Mouse (Mus musculus) kidney, postnatal 25 days (tissue): ENCODE measurements around the gene Arfgap2.

ENCODE experiments used
- DNase-seq, 2 experiments: peaks; one replicate each; pipeline ENCODE4 v3.0.0; 2021; ENCODE audit warnings: mixed read lengths in 2 of 2

The Arfgap2 gene

DNA sequence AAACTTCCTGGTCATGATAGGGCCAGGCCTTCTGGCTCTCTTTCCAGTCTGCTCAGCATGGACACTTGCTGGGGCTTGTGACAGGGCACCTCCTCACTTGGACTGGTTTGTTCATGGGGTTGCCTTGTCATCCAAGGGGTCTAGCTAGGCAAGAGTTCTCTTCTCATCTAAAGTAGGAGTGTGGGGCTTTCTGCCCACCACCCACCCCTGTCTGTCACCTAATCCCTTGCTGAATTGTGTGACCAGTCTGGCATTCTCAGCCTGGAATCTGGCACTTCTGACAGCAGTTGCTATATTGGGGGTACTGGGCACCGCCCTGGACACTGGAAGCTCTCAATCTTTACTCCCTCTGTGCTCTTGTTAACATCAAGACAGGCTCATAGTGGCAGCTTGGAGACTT, 5.3 kb upstream of the Arfgap2 start:
- peak in 1 of 2 experiments; percentile 22 for DNase-seq

- DNase-seq: no peak
Observed at GRCm38 (mm10) chr2:91263692-91264660, 798 bp upstream of the Arfgap2 start.

- DNase-seq: no peak
Observed at GRCm38 (mm10) chr2:91268042-91268441, 3.3 kb downstream of the Arfgap2 start.

- DNase-seq: no peak
Observed at GRCm38 (mm10) chr2:91268706-91269105, 3.9 kb downstream of the Arfgap2 start.

DNA sequence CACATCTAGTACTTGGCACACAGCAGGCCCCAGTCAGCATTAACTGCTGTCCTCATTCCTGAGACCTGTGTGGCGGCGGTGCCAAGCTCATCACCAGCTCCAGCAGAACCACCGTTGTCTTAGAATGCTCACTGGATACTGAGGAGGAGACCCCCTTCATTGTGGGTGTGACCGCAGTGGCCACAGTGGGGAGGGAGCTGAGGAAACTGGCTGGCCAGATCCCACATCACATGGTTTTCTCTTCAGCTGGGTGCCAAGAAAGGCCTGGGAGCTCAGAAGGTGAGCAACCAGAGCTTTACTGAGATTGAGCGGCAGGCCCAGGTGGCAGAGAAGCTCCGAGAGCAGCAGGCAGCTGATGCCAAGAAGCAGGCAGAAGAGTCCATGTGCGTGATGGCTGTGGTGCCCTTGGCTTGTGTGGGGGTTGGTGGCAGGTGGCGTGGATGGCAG, 4.9 kb downstream of the Arfgap2 start:
- no peak for DNase-seq

DNA sequence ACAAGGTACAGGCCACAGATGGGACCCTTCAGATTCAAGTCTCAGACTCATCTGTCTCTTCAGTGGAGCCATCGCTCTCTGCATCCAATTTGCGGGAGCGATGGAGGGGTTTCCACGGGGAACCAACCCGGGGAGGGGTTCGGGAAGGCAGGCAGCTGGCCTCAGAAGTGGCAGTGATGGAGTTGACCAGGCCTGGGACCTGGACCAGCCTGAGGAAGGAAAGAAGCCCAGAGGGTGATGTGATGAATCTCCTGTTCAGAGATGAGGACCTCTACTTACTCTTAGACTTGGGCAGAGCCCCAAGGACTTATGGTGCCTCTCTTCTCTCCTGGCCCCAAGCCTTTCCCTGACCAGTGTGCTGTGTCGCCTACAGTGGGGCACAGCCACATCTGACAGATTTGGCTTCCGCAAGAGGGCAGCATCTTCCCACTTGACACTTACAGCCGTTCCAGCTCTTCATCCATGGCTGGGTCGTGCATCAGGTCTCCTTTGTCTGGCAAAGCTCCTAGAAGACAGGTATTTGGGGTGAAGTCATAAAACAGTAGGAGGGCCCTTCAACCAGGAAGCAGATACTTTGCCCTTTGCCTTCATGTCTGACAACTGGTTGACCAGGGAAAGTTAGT, 14.1 kb downstream of the Arfgap2 start:
- peak; percentile 60 to 73 for DNase-seq

DNA sequence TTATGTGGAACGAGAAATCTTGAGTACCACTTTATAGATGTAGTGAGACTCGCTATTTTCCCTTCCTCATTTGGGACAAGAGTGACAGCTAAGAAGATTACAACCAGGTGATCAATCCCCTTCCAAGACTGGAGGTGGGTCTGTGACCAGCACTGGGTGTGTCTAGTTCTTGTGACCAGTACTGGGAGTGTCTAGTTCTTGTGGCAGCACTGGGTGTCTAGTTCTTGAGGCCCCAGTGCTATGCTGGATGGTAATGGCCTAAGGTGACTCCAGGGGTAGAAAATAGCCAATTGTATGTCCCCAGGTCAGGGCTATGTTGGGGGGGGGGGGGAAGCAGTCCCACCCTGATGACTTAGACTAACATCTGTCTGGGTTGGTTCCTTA, 14.6 kb downstream of the Arfgap2 start:
- DNase-seq: no peak

GRCm38 (mm10) chr2:91281366-91281765, 16.6 kb downstream of the Arfgap2 start:
- DNase-seq: peak in 1 of 2 experiments; percentile 70

DNA sequence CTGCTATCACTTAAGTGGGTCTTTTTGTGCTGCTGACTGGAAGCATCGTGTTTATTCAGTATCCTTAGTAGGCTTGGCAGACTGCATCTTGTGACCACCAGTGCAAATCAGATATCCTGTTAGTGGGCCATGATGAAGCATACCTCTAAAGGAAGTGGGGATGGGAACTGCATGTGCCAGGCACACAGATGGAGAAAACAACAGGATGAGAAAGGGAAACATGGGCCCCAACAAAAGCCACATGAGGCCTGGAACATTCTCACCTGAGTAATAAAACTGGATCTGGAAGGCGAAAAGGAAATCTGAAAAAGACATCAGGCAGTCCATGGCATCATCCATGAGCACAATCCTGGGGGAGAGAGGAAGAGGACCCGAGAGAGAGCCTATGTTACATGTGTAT, 19.2 kb downstream of the Arfgap2 start:
- no peak for DNase-seq

- DNase-seq: peak in 1 of 2 experiments; percentile 46
Observed at GRCm38 (mm10) chr2:91284375-91285199, 19.8 kb downstream of the Arfgap2 start.

DNA sequence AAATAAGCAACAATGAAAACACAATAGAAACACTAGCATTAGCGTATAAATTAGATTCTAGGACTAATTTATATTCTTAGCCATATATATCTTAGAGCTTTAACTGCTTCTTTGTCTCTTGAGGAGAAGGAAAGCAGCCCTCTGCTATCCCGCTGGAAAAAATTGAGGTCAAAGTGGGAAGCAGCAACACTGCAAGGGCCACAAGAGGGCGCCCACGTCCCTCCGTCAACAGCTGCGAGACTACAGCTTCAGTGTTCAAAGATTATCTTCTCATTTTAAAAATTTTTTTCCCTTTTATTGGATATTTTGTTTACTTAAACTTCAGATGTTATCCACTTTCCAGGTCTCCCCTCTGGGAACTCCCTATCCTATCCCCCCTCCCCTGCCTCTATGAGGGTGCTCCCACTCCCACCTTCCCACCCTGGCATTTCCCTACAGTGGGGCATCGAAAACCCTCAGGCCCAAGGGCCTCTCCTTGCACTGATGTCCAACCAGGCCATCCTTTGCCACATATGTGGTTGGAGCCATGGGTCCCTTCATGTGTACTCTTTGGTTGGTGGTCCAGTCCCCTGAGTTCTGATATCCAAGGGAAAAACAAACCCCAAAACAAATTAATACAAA, 21.2 kb downstream of the Arfgap2 start:
- peak; percentile 78 to 88 for DNase-seq

DNA sequence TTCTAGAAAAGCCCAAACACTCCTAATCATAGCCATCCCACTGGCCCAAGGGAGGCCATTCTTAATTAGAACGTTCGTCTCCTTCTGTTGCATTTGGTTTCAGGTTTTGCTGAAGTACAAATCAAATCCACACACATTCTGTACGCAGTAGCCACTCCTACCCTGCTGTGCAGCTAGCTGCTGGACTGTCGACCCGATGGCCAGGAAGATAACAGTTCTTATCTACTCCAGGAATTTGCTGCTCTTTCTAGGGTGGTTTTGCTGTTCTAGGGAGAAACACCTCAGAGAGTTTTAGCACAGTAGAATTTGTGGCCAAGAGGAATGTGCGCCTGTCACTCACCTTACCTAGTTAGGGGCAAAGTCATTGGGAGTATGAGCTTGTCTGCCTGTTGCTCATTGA, 22.8 kb downstream of the Arfgap2 start:
- DNase-seq: no peak

DNA sequence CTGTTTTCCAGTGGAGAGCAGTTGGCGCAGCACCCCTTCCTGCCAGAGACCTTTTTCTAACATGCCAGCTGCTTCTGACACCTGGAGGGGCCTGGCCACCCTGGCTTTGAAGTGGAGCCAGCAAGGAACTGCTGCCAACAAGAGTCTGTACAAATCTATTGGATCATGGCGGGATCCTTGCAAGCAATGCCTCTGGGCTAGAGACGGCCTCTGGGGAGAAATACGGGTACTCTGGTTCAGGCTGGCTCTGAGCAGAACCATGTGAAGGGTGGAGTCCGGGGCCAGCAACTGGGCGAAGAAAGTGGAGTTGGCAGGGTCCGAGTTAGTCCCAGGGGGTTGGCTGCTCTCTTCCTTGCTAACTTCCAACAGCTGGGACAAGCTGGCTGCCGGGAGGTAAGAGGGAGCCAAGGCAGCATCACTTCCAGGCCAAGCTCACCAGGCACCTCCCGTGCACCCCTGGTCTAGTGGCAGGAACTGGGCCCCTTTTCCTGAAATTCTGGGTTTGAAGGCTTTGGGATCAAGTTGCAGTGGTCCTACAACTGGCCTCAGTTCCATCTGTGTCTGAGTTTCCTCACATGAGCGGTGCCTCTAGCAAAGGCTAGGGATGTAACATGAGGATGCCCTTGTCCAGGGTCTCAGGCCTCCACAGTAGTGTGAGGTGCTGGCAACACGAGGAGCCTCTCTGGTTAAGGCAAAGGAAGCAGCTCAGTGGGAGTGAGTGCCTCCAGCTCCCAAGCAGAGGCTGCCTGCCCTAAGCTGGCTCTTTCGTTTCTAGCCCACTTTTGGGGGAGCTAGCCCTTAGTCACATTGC, 26.6 kb downstream of the Arfgap2 start:
- peak in 1 of 2 experiments; percentile 45 for DNase-seq

GRCm38 (mm10) chr2:91294226-91294625, 29.5 kb downstream of the Arfgap2 start:
- no peak for DNase-seq

- DNase-seq: peak in 1 of 2 experiments; percentile 5
Observed at GRCm38 (mm10) chr2:91295895-91296294, 31.1 kb downstream of the Arfgap2 start.

- no peak for DNase-seq
Observed at GRCm38 (mm10) chr2:91299156-91299555, 34.4 kb downstream of the Arfgap2 start.

DNA sequence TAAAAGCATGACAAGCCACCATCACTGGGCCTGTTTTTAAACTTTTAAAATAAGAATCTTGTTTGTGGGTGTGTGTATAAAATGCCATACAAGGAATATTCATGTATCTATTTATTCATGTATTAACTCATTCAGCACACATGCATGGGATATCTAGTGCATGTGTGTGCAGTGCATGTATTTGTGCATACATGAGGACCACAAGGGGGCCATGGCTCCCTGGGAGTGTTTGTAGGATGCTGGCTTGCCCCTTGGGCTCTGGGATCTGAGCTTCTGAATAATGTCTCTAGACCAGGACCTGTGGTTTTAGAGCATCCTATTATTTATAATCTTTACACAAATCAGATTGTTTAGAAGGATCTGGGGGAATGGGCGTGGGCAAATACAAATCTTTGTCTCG, 36.0 kb downstream of the Arfgap2 start:
- no peak for DNase-seq

DNA sequence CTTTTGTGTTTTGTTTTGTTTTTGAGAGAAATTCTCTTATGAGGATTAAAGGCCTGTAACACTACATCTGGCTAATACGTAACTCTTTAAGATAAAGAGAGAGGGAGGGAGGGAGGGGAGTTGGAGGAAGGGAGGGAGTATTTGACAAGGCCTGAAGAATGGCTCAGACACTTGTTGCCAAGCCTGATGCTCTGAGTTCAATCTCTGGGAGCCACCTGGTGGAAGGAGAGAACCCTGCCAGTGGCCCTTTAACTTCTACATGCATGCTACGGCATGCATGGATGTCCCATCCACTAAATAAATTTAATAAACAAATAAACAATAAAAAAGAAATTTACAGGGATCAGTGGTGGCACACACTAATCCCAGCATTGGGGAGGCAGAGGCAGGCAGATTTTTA, 37.1 kb downstream of the Arfgap2 start:
- DNase-seq: no peak

- no peak for DNase-seq
Observed at GRCm38 (mm10) chr2:91302845-91303244, 38.1 kb downstream of the Arfgap2 start.

DNA sequence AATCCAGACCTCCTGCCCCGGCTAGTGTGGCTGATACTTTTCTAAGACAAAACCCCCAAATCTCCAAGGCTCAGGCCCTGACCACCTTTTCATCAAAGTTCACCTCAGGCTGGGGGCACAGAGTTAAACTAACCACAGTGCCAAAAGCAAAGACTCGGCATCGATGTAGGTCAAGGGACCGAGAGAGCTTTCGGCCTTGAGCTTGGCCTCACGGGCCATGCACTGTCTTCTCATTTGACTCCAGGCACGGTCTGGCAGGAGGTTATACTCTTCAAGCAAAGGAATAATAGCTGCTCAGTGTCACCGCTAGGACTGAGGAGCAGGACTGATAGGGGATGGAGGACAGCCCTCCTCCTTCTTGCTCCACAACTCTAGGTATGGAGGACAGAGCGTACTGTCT, 41.2 kb downstream of the Arfgap2 start:
- DNase-seq: no peak

DNA sequence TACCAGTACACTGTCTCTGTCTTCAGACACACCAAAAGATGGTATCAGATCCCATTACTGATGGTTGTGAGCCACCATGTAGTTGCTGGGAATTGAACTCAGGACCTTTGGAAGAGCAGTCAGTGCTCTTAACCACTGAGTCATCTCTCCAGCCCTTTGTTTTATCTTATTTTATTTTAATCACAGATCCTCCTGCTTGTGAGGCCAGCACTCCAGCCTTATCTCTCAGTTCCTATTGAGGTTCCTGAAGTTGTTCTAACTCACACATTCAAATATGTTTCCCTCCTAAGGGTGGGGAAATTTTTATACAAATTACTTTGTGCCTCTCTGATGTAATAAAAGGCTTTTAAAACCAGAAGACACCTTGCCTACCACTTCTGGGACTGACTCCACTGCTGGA, 41.8 kb downstream of the Arfgap2 start:
- DNase-seq: no peak

DNA sequence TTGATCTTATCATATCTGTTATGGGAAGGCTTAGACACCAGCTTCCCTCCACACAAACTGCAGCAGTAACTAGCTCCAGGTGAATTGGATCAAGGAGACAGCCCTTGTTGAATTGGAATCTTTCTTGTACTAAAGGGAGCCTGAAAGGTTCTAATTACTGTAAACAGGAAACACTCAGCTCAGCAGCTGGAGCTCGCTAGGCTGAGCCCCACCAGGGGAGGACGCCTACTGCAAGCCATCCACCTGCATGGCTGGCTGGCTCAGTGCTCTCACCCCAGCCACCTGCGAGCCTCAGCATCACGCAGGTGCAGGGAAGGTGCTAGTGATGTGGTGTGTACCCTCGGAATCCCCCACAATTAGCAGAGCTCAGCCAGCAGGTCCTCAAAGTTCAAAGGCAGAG, 43.9 kb downstream of the Arfgap2 start:
- no peak for DNase-seq
